In genomic region chr1:98189991-98190471, GRCm38 (mm10) we compare ENCODE assay signal across 9 mouse cellular contexts.
DNase-seq lines count a peak whose midpoint lies in the region.
"Had no signal": no experiment of that assay in that cellular context is flagged by ENCODE, and none has a peak within 500 bp of the region (broad histone marks: within the 10 kb centered on the region; RNA-seq: fewer than 3 reads in every experiment).

No protein-coding gene starts in this region.

- 29% methylated on average over 6 of the region's 6 CpGs for WGBS in hindbrain, embryonic 10.5 days

- intact Hi-C loops in left cerebral cortex, postnatal 25 days (cut with DNase I), result loop anchor here (2.0 to 5.0 kb wide), 3 partner anchors 79 to 328 kb away; no protein-coding TSS in a partner anchor

- no peaks in the 10 kb centered on the region; the same call in 1 of the 2 replicates for H3K27me3 ChIP-seq in hindbrain, embryonic 10.5 days (ENCODE audit: insufficient read depth, poor library complexity, severe bottlenecking)
- H3K27me3 ChIP-seq: limb, embryonic 12.5 days had no signal

- peaks cover 6% of the 10 kb centered on the region; the same call in 1 of the 2 replicates for H3K9me3 ChIP-seq in hindbrain, embryonic 10.5 days
- H3K9me3 ChIP-seq: limb, embryonic 12.5 days had no signal

- H3K4me3 ChIP-seq in hindbrain, embryonic 10.5 days, result no peak overlapping the region
- H3K4me3 ChIP-seq: limb, embryonic 12.5 days had no signal

- H3K4me1 ChIP-seq in hindbrain, embryonic 10.5 days (replicated peaks), result peaks cover 38% of the 10 kb centered on the region
- H3K4me1 ChIP-seq: limb, embryonic 12.5 days had no signal

- DNase-seq in brain, embryonic 18.5 days (ENCODE audit: low read depth, low spot score), result peak; percentile 83
- DNase-seq in cerebellum, postnatal 25 days, result peak; percentile 44 to 65
- peak; percentile 78 for DNase-seq in hindbrain, embryonic 10.5 days (ENCODE audit: low spot score)
- DNase-seq in left cerebral cortex, postnatal 25 days (ENCODE audit: low spot score in 2 of 2), result peak; percentile 69 to 89
- peak; percentile 70 to 74 for DNase-seq in right cerebral cortex, adult 2 months (ENCODE audit: low spot score in 2 of 2)
- DNase-seq in urinary bladder, postnatal 4 days (ENCODE audit: low spot score in 2 of 2), result no peak
- no peak for DNase-seq in ovary, adult 18-20 months (ENCODE audit: low spot score)
- no peak for DNase-seq in thymus, postnatal 25 days

- H3K36me3 ChIP-seq in hindbrain, embryonic 10.5 days, result no peaks in the 10 kb centered on the region
- H3K36me3 ChIP-seq: limb, embryonic 12.5 days had no signal

- H3K27ac ChIP-seq in hindbrain, embryonic 10.5 days, result peak overlapping the region; percentile 75
- H3K27ac ChIP-seq: limb, embryonic 12.5 days had no signal

Comparison
In these comparisons a context has a peak if more than half of its experiments do, and no peak if none do; other contexts are left out.
1. DNase-seq: peak in brain, embryonic 18.5 days (single experiment), cerebellum, postnatal 25 days (2 of 2), hindbrain, embryonic 10.5 days (single experiment), left cerebral cortex, postnatal 25 days (2 of 2) and right cerebral cortex, adult 2 months (2 of 2); none in urinary bladder, postnatal 4 days (0 of 2), ovary, adult 18-20 months (single experiment) and thymus, postnatal 25 days (single experiment).